Mouse (Mus musculus) adrenal gland, postnatal 10 days (tissue): ENCODE data around the gene Vmn1r27. TPM values are rescaled to one million over a fixed set of nuclear protein-coding genes. Genes with fewer than 3 reads are reported as not detected.
A peak's percentile ranks its signal among the peaks of the same experiment; 100 is the strongest.

Experiments
- DNase-seq: peaks from one replicate; pipeline ENCODE4 v3.0.0; 2021; ENCODE audit warnings: mixed read lengths
- long read RNA-seq, 2 experiments: library from polyadenylated mRNA; stranded (forward); transcript quantifications; one replicate each; pipeline ENCODE4 v2.0.0; 2021
- total RNA-seq, 2 experiments: library from RNA; stranded (reverse); gene quantifications; 2 replicates each; pipeline ENCODE4 v1.2.3; 2021

Vmn1r27 gene
- total RNA-seq, result not detected
- long read RNA-seq, experiment 1, result 0 reads
- long read RNA-seq, experiment 2, result 0 reads

GRCm38 (mm10) chr6:58218721-58219120 lies at the start of gene Vmn1r27:
TSS of gene Vmn1r27 (minus strand) at chr6:58218821.
- DNase-seq, result no peak

- DNase-seq, result no peak
Measured at GRCm38 (mm10) chr6:58261737-58262136, 43.1 kb upstream of the Vmn1r27 start, which contains the start of gene Vmn1r28. TSS of gene Vmn1r28 (plus strand) at chr6:58262037.

GRCm38 (mm10) chr6:58216119-58216518 lies 2.5 kb downstream of the Vmn1r27 start:
- DNase-seq, result peak; percentile 2

Other genes starting within 250 kb of the Vmn1r27 start
- not detected for gene Vmn1r25, start 238.0 kb downstream of the Vmn1r27 start, total RNA-seq
- gene Vmn1r26, start 203.7 kb downstream of the Vmn1r27 start, total RNA-seq, result not detected
- not detected for gene Vmn1r28, start 43.2 kb upstream of the Vmn1r27 start, total RNA-seq
- not detected for gene Vmn1r29, start 82.7 kb upstream of the Vmn1r27 start, total RNA-seq
- not detected for gene Vmn1r30, start 224.6 kb upstream of the Vmn1r27 start, total RNA-seq